Comparison of ENCODE assay signal across 28 mouse cellular contexts in the genomic region with DNA sequence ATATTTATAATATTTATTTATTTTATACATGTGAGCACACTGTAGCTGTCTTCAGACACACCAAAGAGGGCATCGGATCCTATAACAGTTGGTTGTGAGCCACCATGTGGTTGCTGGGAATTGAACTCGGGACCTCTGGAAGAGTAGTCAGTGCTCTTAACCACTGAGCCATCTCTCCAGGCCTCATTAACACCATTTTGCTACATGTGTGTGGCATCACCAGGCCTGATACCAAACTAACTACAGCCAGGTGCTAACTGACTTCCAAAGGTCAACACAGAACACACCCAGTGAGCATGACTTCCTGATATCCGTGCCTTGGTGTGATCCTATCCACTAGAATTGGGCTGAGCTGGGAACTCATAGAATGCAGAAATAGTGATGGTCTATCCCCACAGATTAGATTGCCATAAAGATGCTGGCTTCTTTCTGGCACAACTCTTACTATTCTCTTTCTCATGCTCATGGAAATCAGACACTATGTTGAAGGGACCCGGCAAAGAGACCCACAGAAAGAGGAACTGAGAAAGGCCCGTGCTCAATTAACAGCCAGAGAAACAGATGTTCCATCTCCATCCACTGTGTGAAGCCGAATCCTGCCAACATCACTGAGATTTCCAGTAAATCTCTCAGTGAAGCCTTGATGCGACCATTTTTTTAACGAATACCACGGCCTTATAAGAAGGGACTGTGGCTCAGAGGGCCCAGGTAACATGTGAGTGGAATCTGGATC. TPM values are rescaled to one million over a fixed set of nuclear protein-coding genes. Genes with fewer than 3 reads are reported as not detected.
"Had no signal": no experiment of that assay in that cellular context is flagged by ENCODE, and none has a peak within 500 bp of the region (broad histone marks: within the 10 kb centered on the region; RNA-seq: fewer than 3 reads in every experiment).

No protein-coding gene starts in this region.

- H3K9ac ChIP-seq: embryonic facial prominence, embryonic 12.5 days; embryonic facial prominence, embryonic 13.5 days; embryonic facial prominence, embryonic 15.5 days; forebrain, embryonic 12.5 days; forebrain, embryonic 13.5 days; forebrain, embryonic 15.5 days; forebrain, postnatal 0 days had no signal

- H3K4me2 ChIP-seq: embryonic facial prominence, embryonic 12.5 days; embryonic facial prominence, embryonic 13.5 days; embryonic facial prominence, embryonic 15.5 days; forebrain, embryonic 12.5 days; forebrain, embryonic 13.5 days; forebrain, embryonic 15.5 days had no signal

- DNase-seq: cerebellum, adult 9-10 months; cerebellum, adult 9-11 months; cerebellum, postnatal 10 days; cerebellum, postnatal 14 days; cerebellum, postnatal 25 days; cerebellum, postnatal 36 days; embryo, embryonic 11 days; forebrain, postnatal 0 days; gastrocnemius, adult 2 months; gastrocnemius, postnatal 10 days; gastrocnemius, postnatal 14 days; gastrocnemius, postnatal 25 days; gastrocnemius, postnatal 36 days; heart, adult 11 months; heart, adult 18-20 months; heart, adult 2 months had no signal

- H3K4me3 ChIP-seq: embryonic facial prominence, embryonic 10.5 days; embryonic facial prominence, embryonic 12.5 days; embryonic facial prominence, embryonic 13.5 days; embryonic facial prominence, embryonic 15.5 days; erythroblast, embryonic 14.5 days; forebrain, embryonic 12.5 days; forebrain, embryonic 13.5 days; forebrain, embryonic 15.5 days; gastrocnemius, adult 2 months; heart, adult 2 months had no signal

- H3K4me1 ChIP-seq: forebrain, embryonic 12.5 days; forebrain, embryonic 13.5 days; forebrain, embryonic 15.5 days had no signal

- ATAC-seq: forebrain, embryonic 13.5 days; forebrain, embryonic 14.5 days; forebrain, embryonic 15.5 days; forebrain, embryonic 16.5 days; forebrain, postnatal 0 days had no signal

- H3K27ac ChIP-seq: embryonic facial prominence, embryonic 10.5 days; embryonic facial prominence, embryonic 12.5 days; embryonic facial prominence, embryonic 13.5 days; embryonic facial prominence, embryonic 15.5 days; forebrain, embryonic 12.5 days; forebrain, embryonic 13.5 days; forebrain, embryonic 15.5 days; heart, adult 2 months had no signal

- H3K36me3 ChIP-seq: embryonic facial prominence, embryonic 10.5 days; embryonic facial prominence, embryonic 12.5 days; embryonic facial prominence, embryonic 13.5 days; embryonic facial prominence, embryonic 15.5 days; forebrain, embryonic 12.5 days; forebrain, embryonic 15.5 days had no signal

- H3K9me3 ChIP-seq: embryonic facial prominence, embryonic 10.5 days; embryonic facial prominence, embryonic 12.5 days; embryonic facial prominence, embryonic 13.5 days; embryonic facial prominence, embryonic 15.5 days; forebrain, embryonic 12.5 days; forebrain, embryonic 13.5 days; forebrain, embryonic 15.5 days had no signal

- H3K27me3 ChIP-seq: embryonic facial prominence, embryonic 12.5 days; embryonic facial prominence, embryonic 13.5 days; embryonic facial prominence, embryonic 15.5 days; forebrain, embryonic 12.5 days; forebrain, embryonic 13.5 days; forebrain, embryonic 15.5 days had no signal

RNA-seq across cellular contexts. Expression of gene Adamts20, which starts 37.6 kb away (rescaled TPM):
- total RNA-seq: common myeloid progenitor, adult 5-6 weeks; granulocyte monocyte progenitor cell, adult 5-6 weeks had no signal
- polyA plus RNA-seq: erythroblast, embryonic 14.5 days had no signal
